Mouse (Mus musculus) lung, adult 2 months (tissue): Measurements from ENCODE around the gene Srxn1.

Source experiments
- CTCF ChIP-seq: fragments of 200-500 bp; IDR thresholded peaks from 2 replicates; pipeline ENCODE4 v1.5.1; 2011; ENCODE audit warnings: mild to moderate bottlenecking, low read length, control low read depth; ENCODE audit not compliant: insufficient read depth
- POLR2A ChIP-seq: fragments of 200-500 bp; IDR thresholded peaks from 2 replicates; pipeline ENCODE4 v1.6.1; 2011; ENCODE audit warnings: low read depth, mild to moderate bottlenecking, control low read depth, low read length, borderline replicate concordance; ENCODE audit errors: extremely low read depth

- TF ChIP-seq POLR2A (no peak), CTCF (no peak)
These were observed 29.9 kb upstream of the Srxn1 start for GRCm38 (mm10) chr2:152075294-152075889.
